Mouse (Mus musculus): ENCODE results near the gene Prrx2.
A peak's percentile ranks its signal among the peaks of the same experiment; 100 is the strongest.

The Prrx2 gene

DNA sequence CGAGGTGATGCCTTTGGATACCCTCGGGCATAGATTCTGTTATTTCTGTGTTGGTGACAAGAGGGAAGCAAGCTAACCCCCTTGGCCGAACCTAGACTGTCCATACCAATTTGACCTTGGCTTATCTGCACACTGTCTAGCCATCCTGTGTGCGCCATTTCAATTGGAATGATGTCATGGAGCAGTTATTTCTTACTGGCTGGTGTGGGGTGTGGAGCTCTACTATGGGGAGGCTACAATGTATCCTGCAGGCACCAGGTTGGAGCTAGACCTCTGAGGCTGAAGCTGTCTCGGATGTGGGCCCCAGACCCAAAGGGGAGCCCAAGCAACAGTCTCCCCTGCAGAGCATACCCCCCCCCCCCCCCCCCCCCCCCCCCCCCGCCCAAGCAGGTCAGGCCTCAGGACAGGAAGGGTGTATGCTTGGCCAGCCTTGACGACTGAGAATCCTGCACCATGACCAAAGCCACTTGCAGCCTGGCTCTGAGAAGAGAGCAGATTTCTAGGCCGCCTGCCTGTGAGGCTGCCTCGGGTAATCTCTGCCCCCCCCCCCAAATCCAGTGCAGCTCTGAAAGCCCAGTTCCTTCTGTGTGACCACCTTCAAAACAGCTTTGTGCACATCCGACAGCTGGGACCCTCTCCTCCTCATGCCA is at the start of gene Prrx2:
TSS of gene Prrx2 (plus strand) at position 600 of the 650 bp plus-strand sequence.
- no peak for DNase-seq

- no peak for DNase-seq
Observed at GRCm38 (mm10) chr2:30787466-30787865, 47.3 kb upstream of the Prrx2 start.

GRCm38 (mm10) chr2:30792061-30792460 is 42.7 kb upstream of the Prrx2 start:
- no peak for DNase-seq

- DNase-seq, result peak; percentile 89
Observed at GRCm38 (mm10) chr2:30794179-30795108, 40.3 kb upstream of the Prrx2 start.

- DNase-seq, result no peak
Observed at GRCm38 (mm10) chr2:30795271-30795888, 39.4 kb upstream of the Prrx2 start.

DNA sequence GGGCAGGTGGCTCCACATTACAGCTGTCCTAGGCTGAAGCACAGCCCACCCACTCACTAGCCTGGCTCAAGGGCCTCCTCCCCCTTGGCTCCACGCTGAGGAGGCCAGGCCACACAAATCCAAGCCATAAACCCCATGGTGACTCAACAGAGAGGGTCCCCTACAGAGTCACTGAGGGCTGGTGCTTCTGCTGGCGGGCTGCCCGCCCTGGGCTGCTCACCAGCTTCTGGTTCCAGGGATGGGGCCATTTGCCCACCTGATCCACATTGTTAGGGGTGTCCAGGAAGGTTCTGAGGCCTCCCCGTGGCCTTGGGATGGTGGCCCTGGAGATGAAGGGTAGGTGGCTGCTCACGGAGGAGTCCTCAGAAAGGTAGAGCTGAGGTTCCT is 38.9 kb upstream of the Prrx2 start:
- DNase-seq, result no peak

- peak; percentile 72 for DNase-seq
Observed at GRCm38 (mm10) chr2:30796382-30796781, 38.4 kb upstream of the Prrx2 start.

DNA sequence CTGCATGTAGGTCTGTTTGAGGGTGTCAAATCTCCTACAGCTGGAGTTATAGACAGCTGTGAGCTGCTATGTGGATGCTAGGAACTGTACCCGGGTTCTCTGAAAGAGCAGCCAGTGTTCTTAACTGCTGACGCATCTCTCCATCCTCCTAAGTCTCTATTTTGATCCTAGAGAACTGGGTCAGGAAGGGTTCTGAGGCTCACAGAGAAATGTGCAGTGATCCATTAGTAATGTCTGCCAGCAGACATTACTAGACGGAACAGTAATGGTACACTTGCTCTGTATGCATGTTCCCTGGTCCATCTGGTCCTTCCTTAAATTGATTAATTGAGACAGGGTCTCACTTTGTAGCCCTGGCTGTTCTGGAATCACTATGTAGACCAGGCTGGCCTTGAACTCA is 35.3 kb upstream of the Prrx2 start:
- no peak for DNase-seq

GRCm38 (mm10) chr2:30800671-30801066 is 34.1 kb upstream of the Prrx2 start:
- DNase-seq, result no peak

- no peak for DNase-seq
Observed at GRCm38 (mm10) chr2:30801067-30801852, 33.5 kb upstream of the Prrx2 start.

DNA sequence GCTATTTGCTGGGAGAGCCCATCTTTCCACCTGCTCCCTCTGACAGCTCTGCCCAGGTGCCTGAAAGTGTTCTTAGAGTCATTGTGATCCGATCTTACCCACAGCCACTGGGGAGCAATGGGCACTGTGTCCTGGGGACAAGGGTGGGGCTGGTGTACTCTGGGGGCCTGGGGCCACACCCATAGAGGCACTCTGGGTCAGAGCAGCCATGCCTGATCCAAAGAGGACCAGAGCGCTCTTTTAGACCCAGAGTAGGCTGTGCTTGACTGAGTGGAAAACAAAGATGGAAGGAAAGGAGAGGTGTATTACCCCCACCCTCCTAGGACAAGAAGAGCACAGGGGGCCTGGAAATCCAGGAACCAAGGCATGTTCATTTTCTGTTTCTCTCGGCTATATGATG is 31.2 kb upstream of the Prrx2 start, which contains the start of gene 1700001O22Rik:
TSS of gene 1700001O22Rik (minus strand) at position 58 of the 400 bp plus-strand sequence.
- no peak for DNase-seq

DNA sequence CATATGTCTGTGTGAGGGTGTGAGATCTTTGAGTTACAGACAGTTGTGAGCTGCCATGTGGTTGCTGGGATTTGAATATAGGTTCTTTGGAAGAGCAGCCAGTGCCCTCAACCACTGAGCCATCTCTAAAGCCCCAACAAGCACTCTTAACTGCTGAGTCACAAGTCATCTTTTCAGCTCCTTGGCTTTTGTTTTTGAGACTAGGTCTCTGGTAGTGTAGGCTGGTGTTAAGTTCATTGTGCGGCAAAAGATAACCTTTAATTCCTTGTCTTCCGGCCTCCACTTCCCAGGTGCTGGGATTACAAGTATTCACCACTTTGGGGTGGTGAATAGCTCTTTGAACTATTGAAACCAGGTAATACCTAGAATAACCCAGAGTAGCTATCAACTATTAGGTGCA is 28.8 kb upstream of the Prrx2 start:
- no peak for DNase-seq

GRCm38 (mm10) chr2:30807147-30807647 is 27.6 kb upstream of the Prrx2 start:
- no peak for DNase-seq

DNA sequence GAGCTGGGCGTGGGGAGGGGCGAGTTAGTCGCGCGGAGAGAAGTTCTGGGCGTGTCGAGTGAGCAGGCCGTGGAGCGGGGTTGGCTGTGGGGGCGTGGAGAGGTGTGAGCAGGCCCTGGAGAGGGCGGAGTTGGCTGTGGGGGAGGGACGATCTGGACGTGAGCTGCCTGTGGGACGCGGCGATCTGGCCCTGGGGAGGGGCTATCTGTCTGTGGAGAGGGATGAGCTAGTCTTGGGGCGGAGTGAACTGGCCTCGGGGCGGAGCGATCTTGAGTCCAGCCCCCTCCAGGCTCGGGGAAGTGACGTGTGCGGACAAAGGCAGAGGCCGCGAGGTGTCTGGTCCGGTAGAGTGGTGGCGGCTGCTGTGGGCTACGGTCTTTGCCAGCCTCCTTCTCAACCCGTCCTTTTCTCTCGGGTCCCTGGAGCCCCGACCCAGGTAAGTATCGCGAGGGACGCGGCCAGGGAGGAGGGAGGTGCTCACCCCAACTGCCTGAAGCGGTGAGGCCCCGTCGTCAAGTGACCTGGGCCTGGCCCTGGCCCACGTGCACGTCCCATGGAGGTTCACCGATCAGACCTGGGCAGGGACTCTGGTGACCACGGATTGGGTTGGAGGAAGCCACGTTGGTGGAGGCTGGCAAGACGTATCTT is 27.0 kb upstream of the Prrx2 start, which contains the start of gene Ntmt1:
TSS of gene Ntmt1 (plus strand) at position 179 of the 648 bp plus-strand sequence.
- peak; percentile 99 for DNase-seq

GRCm38 (mm10) chr2:30808296-30808655 is 26.5 kb upstream of the Prrx2 start:
- no peak for DNase-seq

GRCm38 (mm10) chr2:30809503-30809902 is 25.3 kb upstream of the Prrx2 start:
- no peak for DNase-seq

DNA sequence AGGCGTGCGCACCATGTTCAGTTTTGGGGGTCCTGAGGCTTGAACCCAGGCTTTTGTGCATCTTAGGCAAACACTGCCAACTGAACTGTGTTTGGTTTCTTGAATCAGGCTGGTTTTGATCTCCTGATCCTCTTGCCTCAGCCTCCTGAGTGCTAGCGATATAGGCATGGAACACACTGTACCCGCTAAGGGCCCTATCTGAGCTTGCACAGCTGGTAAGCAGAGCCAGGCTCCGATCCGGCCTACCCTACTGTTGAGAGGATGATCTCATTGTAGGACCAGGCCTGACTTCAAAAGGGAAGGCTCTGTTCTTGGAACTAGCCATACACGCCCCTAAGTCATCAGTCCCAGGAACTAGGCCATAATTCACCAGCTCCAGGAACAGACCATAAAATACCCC is 24.2 kb upstream of the Prrx2 start:
- no peak for DNase-seq

DNA sequence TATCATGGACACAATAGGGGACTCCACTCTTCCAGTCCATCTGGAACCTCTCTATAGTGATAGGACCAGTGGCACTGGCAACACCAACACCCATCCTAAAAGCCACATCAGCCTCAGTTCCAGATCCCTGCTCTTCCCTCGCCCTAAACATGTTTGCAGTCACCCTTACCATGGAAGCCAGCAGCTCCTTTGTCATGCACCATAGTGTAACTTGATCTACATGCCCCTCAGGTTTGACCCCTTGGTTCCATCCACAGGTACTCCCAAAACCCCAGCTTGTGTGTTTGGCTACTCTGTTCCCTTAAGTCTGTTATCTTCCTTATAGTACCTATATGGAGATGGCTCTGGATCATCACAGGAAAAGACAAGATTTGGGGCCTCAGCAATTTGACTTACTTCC is 18.4 kb upstream of the Prrx2 start:
- no peak for DNase-seq

GRCm38 (mm10) chr2:30819873-30820272 is 14.9 kb upstream of the Prrx2 start:
- DNase-seq, result no peak

DNA sequence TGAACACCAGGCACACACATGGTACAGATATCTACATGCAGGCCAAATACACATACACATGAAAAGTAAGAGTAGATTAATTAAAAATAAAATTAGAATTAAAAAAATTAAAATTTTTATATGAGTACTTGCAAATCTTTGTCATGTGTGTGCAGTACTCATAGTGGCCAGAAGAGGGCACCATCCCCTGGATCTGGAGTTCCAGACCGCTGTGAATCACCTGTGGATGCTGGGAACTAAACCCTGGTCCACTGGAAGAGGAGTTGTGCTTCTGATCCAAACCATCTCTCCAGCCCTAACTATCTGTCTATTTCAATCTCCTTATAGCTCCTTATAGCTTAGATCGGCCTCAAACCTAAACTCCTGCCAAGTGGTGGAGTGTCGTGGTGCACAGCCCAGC is 13.7 kb upstream of the Prrx2 start:
- DNase-seq, result no peak

DNA sequence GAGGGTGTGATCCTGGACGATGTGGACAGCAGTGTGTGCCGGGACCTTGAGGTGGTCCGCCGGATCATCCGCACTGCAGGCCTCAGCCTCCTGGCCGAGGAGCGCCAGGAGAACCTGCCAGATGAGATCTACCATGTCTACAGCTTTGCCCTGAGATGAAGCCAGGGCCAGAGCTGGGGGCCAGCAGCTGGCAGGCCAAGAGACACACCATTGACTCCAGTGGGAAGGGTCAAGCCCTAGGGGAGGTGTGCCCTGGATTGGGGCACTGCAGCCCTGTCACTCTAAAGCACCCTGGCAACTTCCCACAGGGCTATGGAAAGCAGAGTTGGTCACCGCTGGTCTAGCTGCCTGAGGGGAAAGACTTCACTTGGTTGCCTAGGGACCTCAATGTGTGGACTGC is 12.3 kb upstream of the Prrx2 start:
- no peak for DNase-seq

Measured in cerebellum, adult 9-11 months (tissue).